14 mouse cellular contexts compared by ENCODE assay signal in the genomic region with DNA sequence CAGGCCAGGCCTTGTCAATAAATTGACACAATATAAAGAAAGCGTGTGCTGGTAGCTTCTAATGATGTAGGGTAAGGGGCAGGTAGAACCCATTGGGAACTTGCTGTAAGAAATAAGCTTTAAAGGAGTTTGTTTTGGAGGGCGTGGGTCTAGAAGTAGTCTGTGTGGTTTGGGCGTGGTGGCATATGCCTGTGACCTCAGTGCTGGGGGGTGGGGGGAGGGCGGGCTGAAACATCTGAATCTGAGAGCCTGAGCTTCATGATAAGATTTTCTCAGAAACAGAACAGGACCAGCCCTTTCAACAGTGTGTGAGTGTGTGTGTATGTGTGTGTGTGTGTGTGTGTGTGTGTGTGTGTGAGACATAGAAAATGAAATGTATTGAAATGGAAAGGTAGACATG. TPM values are rescaled to one million over a fixed set of nuclear protein-coding genes. Genes with fewer than 3 reads are reported as not detected.
DNase-seq lines count a peak whose midpoint lies in the region; ATAC-seq lines count a peak whose summit lies in the region.
"Had no signal": no experiment of that assay in that cellular context is flagged by ENCODE, and none has a peak within 500 bp of the region (broad histone marks: within the 10 kb centered on the region; RNA-seq: fewer than 3 reads in every experiment).

No protein-coding gene starts in this region.

- H3K36me3 ChIP-seq in heart, embryonic 12.5 days: no peaks in the 10 kb centered on the region
- H3K36me3 ChIP-seq: limb, embryonic 12.5 days; midbrain, embryonic 12.5 days had no signal

- H3K9ac ChIP-seq in heart, embryonic 12.5 days: no peak overlapping the region
- H3K9ac ChIP-seq: hindbrain, embryonic 14.5 days; limb, embryonic 12.5 days; midbrain, embryonic 12.5 days had no signal

- DNase-seq in heart, postnatal 14 days: no peak
- DNase-seq in T-cell, adult 2 months (ENCODE audit: low spot score): peak; percentile 77
- DNase-seq in large intestine, adult 2 months (ENCODE audit: low read depth, low spot score): peak; percentile 14
- DNase-seq in natural killer cell, adult 2 months (ENCODE audit: low spot score in 2 of 2): peak; percentile 39 to 40
- DNase-seq in cerebellum, adult 11-12 months: no peak
- DNase-seq in gastrocnemius, postnatal 36 days: no peak
- DNase-seq in urinary bladder, postnatal 4 days (ENCODE audit: low spot score in 2 of 2): no peak
- DNase-seq: adrenal gland, adult 2 months; cerebellum, postnatal 25 days; heart, adult 18-20 months had no signal

- H3K27me3 ChIP-seq in heart, embryonic 12.5 days (replicated peaks): no peaks in the 10 kb centered on the region
- H3K27me3 ChIP-seq: limb, embryonic 12.5 days had no signal

- H3K4me3 ChIP-seq in heart, embryonic 12.5 days: no peak overlapping the region
- H3K4me3 ChIP-seq: limb, embryonic 12.5 days; midbrain, embryonic 12.5 days had no signal

- intact Hi-C loops in heart, postnatal 14 days (cut with DNase I): no loop called here
- intact Hi-C loops in gastrocnemius, postnatal 36 days (cut with DNase I): no loop called here

- ATAC-seq in heart, embryonic 12.5 days (ENCODE audit: insufficient number of reproducible peaks, low FRiP score): peak; percentile 79

- H3K9me3 ChIP-seq in heart, embryonic 12.5 days (replicated peaks): no peaks in the 10 kb centered on the region
- H3K9me3 ChIP-seq: limb, embryonic 12.5 days; midbrain, embryonic 12.5 days had no signal

- 53% methylated on average over 4 of the region's 4 CpGs for WGBS in heart, embryonic 12.5 days
- 39% methylated on average over 4 of the region's 4 CpGs for WGBS in large intestine, adult 2 months

- H3K4me2 ChIP-seq in heart, embryonic 12.5 days: no peak overlapping the region
- H3K4me2 ChIP-seq: hindbrain, embryonic 14.5 days; limb, embryonic 12.5 days; midbrain, embryonic 12.5 days had no signal

- H3K27ac ChIP-seq in heart, embryonic 12.5 days (ENCODE audit: poor library complexity, severe bottlenecking): no peak overlapping the region
- H3K27ac ChIP-seq: hindbrain, embryonic 14.5 days; limb, embryonic 12.5 days; midbrain, embryonic 12.5 days had no signal

- H3K4me1 ChIP-seq in heart, embryonic 12.5 days (replicated peaks): peaks cover 5% of the 10 kb centered on the region
- H3K4me1 ChIP-seq: limb, embryonic 12.5 days; midbrain, embryonic 12.5 days had no signal

RNA-seq across cellular contexts. Expression of gene Aven, which starts 17.4 kb away (rescaled TPM):
- 11.7 and 12.1 TPM in 2 replicates for polyA plus RNA-seq in heart, embryonic 12.5 days (2016; fragmentation: Nextera tagmentation; extraction: Ambion mirVana)
- 10 to 100 TPM; 16.9 to 17.1 TPM for total RNA-seq in heart, postnatal 14 days (2021)
- polyA plus RNA-seq in large intestine, adult 2 months (2012; rRNA removed): 8.5 and 9.6 TPM in 2 replicates
- total RNA-seq in gastrocnemius, postnatal 36 days (2021): 10 to 100 TPM; 16.3 to 20.3 TPM

RNA-seq across cellular contexts. Expression of gene Chrm5, which starts 29.6 kb away (rescaled TPM):
- polyA plus RNA-seq in heart, embryonic 12.5 days (2016; fragmentation: Nextera tagmentation; extraction: Ambion mirVana): not detected in 2 replicates
- total RNA-seq in heart, postnatal 14 days (2021): not detected
- not detected in 2 replicates for polyA plus RNA-seq in large intestine, adult 2 months (2012; rRNA removed)
- not detected for total RNA-seq in gastrocnemius, postnatal 36 days (2021)
- total RNA-seq: adrenal gland, adult 2 months; heart, adult 18-20 months had no signal
- polyA plus RNA-seq: adrenal gland, adult 2 months; limb, embryonic 12.5 days had no signal

RNA-seq across cellular contexts. Expression of gene Emc7, which starts 55.3 kb away (rescaled TPM):
- polyA plus RNA-seq in heart, embryonic 12.5 days (2016; fragmentation: Nextera tagmentation; extraction: Ambion mirVana): 18.5 and 18.8 TPM in 2 replicates
- 10 to 100 TPM; 15.2 to 15.5 TPM for total RNA-seq in heart, postnatal 14 days (2021)
- polyA plus RNA-seq in large intestine, adult 2 months (2012; rRNA removed): 6.4 and 6.6 TPM in 2 replicates
- total RNA-seq in gastrocnemius, postnatal 36 days (2021): 10 to 100 TPM; 11.5 to 12.7 TPM

Comparison
In these comparisons a context has a peak if more than half of its experiments do, and no peak if none do; other contexts are left out.
1. DNase-seq: peak in T-cell, adult 2 months (single experiment), large intestine, adult 2 months (single experiment) and natural killer cell, adult 2 months (2 of 2); none in heart, postnatal 14 days (0 of 2), cerebellum, adult 11-12 months (single experiment), gastrocnemius, postnatal 36 days (0 of 2) and urinary bladder, postnatal 4 days (0 of 2).